Mouse (Mus musculus) Patski (cell line): ENCODE results near the gene Mrpl54. TPM values are rescaled to one million over a fixed set of nuclear protein-coding genes. Genes with fewer than 3 reads are reported as not detected.

Source experiments
- ATAC-seq: fragments of 100-300 bp; one replicate; pipeline ENCODE4 v1.8.0; 2021
- CTCF ChIA-PET: fragments of 350-600 bp; sonication (Branson Sonifier 250); formaldehyde crosslinking; loops from one replicate; lab custom pipeline; 2022; ENCODE audit warnings: inconsistent platforms; lab: Charles Lee
- POLR2A ChIA-PET: fragments of 350-600 bp; sonication (Branson Sonifier 250); formaldehyde crosslinking; loops from one replicate; lab custom pipeline; 2022; ENCODE audit warnings: antibody characterized with exemption, inconsistent platforms; lab: Charles Lee
- DNase-seq: peaks from one replicate; pipeline ENCODE4 v3.0.0-alpha.2; 2011; ENCODE audit warnings: low read depth, low spot score
- H3K27me3 ChIP-seq: fragments of 371-371 bp; one replicate; pipeline ENCODE4 v1.5.1; 2021
- CTCF ChIP-seq: fragments of 100-300 bp; IDR thresholded peaks from one replicate; pipeline ENCODE4 v1.5.1; 2021
- in situ Hi-C: fragments of 300-500 bp; cut with MboI; formaldehyde crosslinking; loops from 3 replicates; pipeline ENCODE4 v1.11.1; 2018; ENCODE audit warnings: low pct_unique_long_range_greater_than_20kb, mixed read lengths
- polyA plus RNA-seq: library from polyadenylated mRNA; unstranded; gene quantifications from one replicate; pipeline ENCODE4 v1.2.3, GENCODE M21; 2021

Gene Mrpl54
- polyA plus RNA-seq, 1 experiment from 2014 or later: 98.3 TPM

GRCm38 (mm10) chr10:81303761-81304160 is 37.0 kb upstream of the Mrpl54 start:
- ChIA-PET CTCF (interaction anchor here (0.9 to 4.6 kb wide), 5 partner anchors 11 to 38 kb away, joined by 3 to 32 read pairs (median 5); partner anchors contain the start of genes Pip5k1c and Tjp3), POLR2A (no interaction called here)
- in situ Hi-C loops: no loop called here

DNA sequence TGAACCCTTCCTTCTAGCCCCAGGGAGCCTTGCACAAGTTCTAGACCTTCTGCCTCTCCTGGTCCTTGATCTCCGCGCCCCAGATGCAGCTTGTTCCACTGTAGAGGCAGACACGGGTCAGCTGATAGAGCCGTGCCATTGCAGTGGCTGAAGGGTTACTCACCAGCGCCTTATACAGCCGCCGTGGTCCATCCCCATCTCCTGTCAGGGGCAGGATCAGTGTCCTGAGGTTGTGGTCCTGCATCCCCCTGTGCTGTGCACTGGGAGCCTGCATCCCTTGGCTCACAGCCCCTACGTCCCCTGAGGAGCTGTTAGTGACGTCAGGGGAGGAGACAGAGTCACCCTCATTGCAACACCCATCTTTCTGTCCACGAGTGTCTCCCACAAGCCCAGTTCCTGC is 36.5 kb upstream of the Mrpl54 start:
- no peak for DNase-seq
- in situ Hi-C loops: no loop called here
- POLR2A ChIA-PET: no interaction called here
- H3K27me3 ChIP-seq: no peaks in the 10 kb centered on the region
- no peak for TF ChIP-seq CTCF
- ATAC-seq: no peak
- CTCF ChIA-PET: interaction anchor here (1.6 to 4.6 kb wide), 3 partner anchors 10 to 39 kb away, joined by 3 to 28 read pairs (median 15); partner anchors contain the start of gene Pip5k1c

More at GRCm38 (mm10) chr10:81303761-81304160, 37.0 kb upstream of the Mrpl54 start:
- no peak for DNase-seq
- ATAC-seq: no peak
- no peaks in the 10 kb centered on the region for H3K27me3 ChIP-seq
- no peak for TF ChIP-seq CTCF

GRCm38 (mm10) chr10:81302781-81303218 is 36.1 kb upstream of the Mrpl54 start:
- DNase-seq: no peak
- POLR2A ChIA-PET: no interaction called here
- in situ Hi-C loops: no loop called here
- no peak for TF ChIP-seq CTCF
- H3K27me3 ChIP-seq: no peaks in the 10 kb centered on the region
- ATAC-seq: no peak
- CTCF ChIA-PET: interaction anchor here (1.6 to 4.6 kb wide), 3 partner anchors 10 to 39 kb away, joined by 3 to 28 read pairs (median 15); partner anchors contain the start of gene Pip5k1c

DNA sequence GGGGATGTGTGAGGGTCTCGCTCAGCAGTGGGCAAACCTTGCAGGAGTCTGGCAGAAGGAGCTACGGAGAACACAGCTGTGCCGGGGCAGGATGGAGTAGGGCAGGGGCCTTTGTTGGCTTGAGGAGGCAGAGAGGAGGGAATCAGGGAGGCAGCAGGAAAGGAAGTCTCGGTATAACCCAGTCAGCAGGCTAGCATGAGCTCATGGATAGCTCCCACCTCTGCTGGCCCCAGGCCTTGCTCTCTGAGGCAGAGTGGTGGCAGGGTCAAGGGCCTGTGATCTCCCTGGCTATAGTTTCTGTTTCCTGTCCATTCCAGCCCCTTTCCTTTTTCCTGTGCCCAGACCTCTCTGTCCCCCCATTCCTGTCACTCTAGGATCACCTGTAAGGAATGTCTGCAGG is 35.6 kb upstream of the Mrpl54 start:
- ATAC-seq (no peak), DNase-seq (no peak)
- no peak for TF ChIP-seq CTCF
- no peaks in the 10 kb centered on the region for H3K27me3 ChIP-seq
- ChIA-PET POLR2A (no interaction called here), CTCF (interaction anchor here (1.6 to 4.6 kb wide), 3 partner anchors 9 to 40 kb away, joined by 3 to 28 read pairs (median 15); partner anchors contain the start of gene Pip5k1c)
- in situ Hi-C loops: no loop called here

- ChIA-PET CTCF (interaction anchor here (1.0 to 3.1 kb wide), 2 partner anchors 8 to 12 kb away, joined by 4 to 15 read pairs; partner anchors contain the start of gene Pip5k1c), POLR2A (no interaction called here)
- DNase-seq: no peak
- no peak for ATAC-seq
- no peaks in the 10 kb centered on the region for H3K27me3 ChIP-seq
- in situ Hi-C loops: no loop called here
- TF ChIP-seq CTCF: no peak
Observed at GRCm38 (mm10) chr10:81301321-81301720, 34.6 kb upstream of the Mrpl54 start.

GRCm38 (mm10) chr10:81300352-81300907 is 33.7 kb upstream of the Mrpl54 start:
- ATAC-seq (no peak), DNase-seq (no peak)
- in situ Hi-C loops: no loop called here
- no peaks in the 10 kb centered on the region for H3K27me3 ChIP-seq
- CTCF ChIA-PET: interaction anchor here (3.1 kb wide), 1 partner anchor 7 kb away, joined by 15 read pairs; the partner anchor contains the start of gene Pip5k1c
- TF ChIP-seq CTCF: no peak
- POLR2A ChIA-PET: no interaction called here

- POLR2A ChIA-PET: no interaction called here
- no peak for TF ChIP-seq CTCF
- CTCF ChIA-PET: interaction anchor here (0.7 to 3.1 kb wide), 3 partner anchors 7 to 42 kb away, joined by 3 to 15 read pairs (median 3); partner anchors contain the start of gene Pip5k1c
- DNase-seq (no peak), ATAC-seq (no peak)
- H3K27me3 ChIP-seq: no peaks in the 10 kb centered on the region
- in situ Hi-C loops: no loop called here
Observed at GRCm38 (mm10) chr10:81299585-81300351, 33.0 kb upstream of the Mrpl54 start.

- H3K27me3 ChIP-seq: no peaks in the 10 kb centered on the region
- POLR2A ChIA-PET: interaction anchor here (0.6 kb wide), 1 partner anchor 11 kb away, joined by 3 read pairs; no protein-coding TSS in a partner anchor
- no peak for TF ChIP-seq CTCF
- CTCF ChIA-PET: interaction anchor here (0.7 to 1.7 kb wide), 3 partner anchors 10 to 43 kb away, joined by 3 to 7 read pairs (median 3); no protein-coding TSS in a partner anchor
- in situ Hi-C loops: no loop called here
- ATAC-seq (no peak), DNase-seq (no peak)
Observed at GRCm38 (mm10) chr10:81298369-81299100, 31.8 kb upstream of the Mrpl54 start.

DNA sequence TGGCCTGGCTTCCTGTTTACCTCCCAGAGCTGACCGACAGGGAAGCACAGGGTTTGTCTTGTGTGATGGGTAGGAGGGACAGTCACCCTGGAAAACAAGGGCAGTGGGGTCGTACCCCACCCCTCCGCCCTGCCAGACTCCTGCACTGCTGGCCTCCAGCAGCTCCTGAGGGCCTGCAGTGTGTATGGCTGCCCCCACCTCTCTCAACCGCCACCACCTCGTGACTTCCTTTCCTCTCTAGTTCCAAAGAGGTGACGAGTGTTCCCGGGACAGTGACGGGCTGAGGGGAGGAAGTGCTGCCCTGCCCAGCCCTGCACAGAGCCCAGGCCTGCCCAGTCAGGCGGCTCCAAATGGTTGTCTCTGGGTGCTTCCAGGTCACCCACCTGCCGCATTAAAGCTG is 31.1 kb upstream of the Mrpl54 start:
- no peak for ATAC-seq
- no peak for DNase-seq
- TF ChIP-seq CTCF: no peak
- POLR2A ChIA-PET: interaction anchor here (0.6 kb wide), 2 partner anchors 11 to 1612 kb away, joined by 3 to 4 read pairs; no protein-coding TSS in a partner anchor
- CTCF ChIA-PET: interaction anchor here (1.7 kb wide), 1 partner anchor 9 kb away, joined by 7 read pairs; no protein-coding TSS in a partner anchor
- in situ Hi-C loops: no loop called here
- no peaks in the 10 kb centered on the region for H3K27me3 ChIP-seq

- no peak for DNase-seq
- no peaks in the 10 kb centered on the region for H3K27me3 ChIP-seq
- CTCF ChIA-PET: interaction anchor here (1.7 to 2.5 kb wide), 2 partner anchors 8 kb away, joined by 7 to 15 read pairs; no protein-coding TSS in a partner anchor
- no peak for TF ChIP-seq CTCF
- in situ Hi-C loops: no loop called here
- no peak for ATAC-seq
- POLR2A ChIA-PET: interaction anchor here (0.6 to 1.1 kb wide), 3 partner anchors 8 to 1613 kb away, joined by 3 to 4 read pairs (median 3); partner anchors contain the start of gene Hmg20b
Observed at GRCm38 (mm10) chr10:81297246-81297645, 30.5 kb upstream of the Mrpl54 start.
